ENCODE assay signal across 8 mouse cellular contexts in the genomic region with DNA sequence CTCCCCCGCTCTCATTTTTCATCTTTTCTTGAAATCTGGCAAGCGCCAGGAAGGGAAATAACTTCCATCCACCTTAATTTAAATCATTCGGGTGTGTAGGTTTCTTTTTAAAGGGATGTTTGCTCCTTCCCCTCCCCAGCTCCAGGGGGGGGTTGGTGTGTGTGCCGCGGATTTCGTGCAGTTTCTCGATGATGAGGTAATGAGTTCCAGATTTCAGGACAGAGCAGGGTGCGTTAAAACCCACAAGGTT. TPM values are rescaled to one million over a fixed set of nuclear protein-coding genes. Genes with fewer than 3 reads are reported as not detected.
DNase-seq lines count a peak whose midpoint lies in the region; ATAC-seq and TF ChIP-seq lines count a peak whose summit lies in the region.

No protein-coding gene starts in this region.

- peak overlapping the region; percentile 97 for H3K4me3 ChIP-seq in layer of hippocampus, adult 2 months
- H3K4me3 ChIP-seq in hindbrain, embryonic 11.5 days (ENCODE audit: low read depth, low read length): peak overlapping the region; percentile 78
- H3K4me3 ChIP-seq in midbrain, embryonic 13.5 days (replicated peaks): peak overlapping the region; percentile 70

- H3K4me2 ChIP-seq in hindbrain, embryonic 11.5 days (replicated peaks; ENCODE audit: low read depth, low read length): peak overlapping the region; percentile 91
- peak overlapping the region; percentile 94 for H3K4me2 ChIP-seq in midbrain, embryonic 13.5 days (replicated peaks)

- peak overlapping the region; percentile 78 for H3K9ac ChIP-seq in hindbrain, embryonic 11.5 days (ENCODE audit: low read depth, low read length)
- H3K9ac ChIP-seq in midbrain, embryonic 13.5 days (replicated peaks): peak overlapping the region; percentile 80

- intact Hi-C loops in gastrocnemius, postnatal 36 days (cut with DNase I): loop anchor here (2.0 to 5.0 kb wide), 2 partner anchors 18 to 503 kb away; no protein-coding TSS in a partner anchor

- no peak for DNase-seq in layer of hippocampus, adult 2 months (ENCODE audit: low spot score in 2 of 2)
- no peak for DNase-seq in layer of hippocampus, postnatal 36 days
- peak; percentile 71 for DNase-seq in brain, adult 2 months (ENCODE audit: low read depth, low spot score)
- DNase-seq in hindbrain, embryonic 11.5 days (ENCODE audit: low spot score): peak; percentile 77
- no peak for DNase-seq in layer of hippocampus, adult 11-12 months (ENCODE audit: low spot score)
- no peak for DNase-seq in gastrocnemius, postnatal 36 days
- no peak for DNase-seq in B cell, adult 2 months

- TF ChIP-seq CTCF in layer of hippocampus, adult 2 months (conservative IDR thresholded peaks at IDR 0.05): no peak

- ATAC-seq in hindbrain, embryonic 11.5 days (ENCODE audit: low FRiP score): no peak
- ATAC-seq in midbrain, embryonic 13.5 days: no peak

- H3K27ac ChIP-seq in layer of hippocampus, adult 2 months: peak overlapping the region; percentile 99
- peak overlapping the region; percentile 92 for H3K27ac ChIP-seq in hindbrain, embryonic 11.5 days (ENCODE audit: low read depth, low read length)
- peak overlapping the region; percentile 92 for H3K27ac ChIP-seq in midbrain, embryonic 13.5 days

- 0% methylated on average over 8 of the region's 8 CpGs for WGBS in hindbrain, embryonic 11.5 days
- WGBS in midbrain, embryonic 13.5 days: under 1% methylated on average over 8 of the region's 8 CpGs

- H3K27me3 ChIP-seq in hindbrain, embryonic 11.5 days (ENCODE audit: control insufficient read depth, insufficient read depth, low read length): peaks cover 8% of the 10 kb centered on the region
- H3K27me3 ChIP-seq in midbrain, embryonic 13.5 days: peaks cover 29% of the 10 kb centered on the region

- H3K9me3 ChIP-seq in hindbrain, embryonic 11.5 days (ENCODE audit: control insufficient read depth, low read length): no peaks in the 10 kb centered on the region
- no peaks in the 10 kb centered on the region for H3K9me3 ChIP-seq in midbrain, embryonic 13.5 days

- H3K36me3 ChIP-seq in hindbrain, embryonic 11.5 days (ENCODE audit: control insufficient read depth, insufficient read depth, low read length): no peaks in the 10 kb centered on the region
- no peaks in the 10 kb centered on the region for H3K36me3 ChIP-seq in midbrain, embryonic 13.5 days

- peaks cover 2% of the 10 kb centered on the region; the same call in 1 of the 2 replicates for H3K4me1 ChIP-seq in hindbrain, embryonic 11.5 days (replicated peaks; ENCODE audit: control insufficient read depth, insufficient read depth, low read length)
- peaks cover 57% of the 10 kb centered on the region for H3K4me1 ChIP-seq in midbrain, embryonic 13.5 days (replicated peaks)

RNA-seq across cellular contexts. Expression of gene Zfp36l1, which starts 2.0 kb away (rescaled TPM):
- total RNA-seq in layer of hippocampus, adult 2 months (2021): 10 to 100 TPM; 35.2 to 39.4 TPM
- total RNA-seq in layer of hippocampus, postnatal 36 days (2021): 10 to 100 TPM; 32.1 to 39.1 TPM
- 112 and 127 TPM in 2 replicates for polyA plus RNA-seq in hindbrain, embryonic 11.5 days (2014; fragmentation: Nextera tagmentation; extraction: Ambion mirVana)
- polyA plus RNA-seq in midbrain, embryonic 13.5 days (2015; fragmentation: Nextera tagmentation; extraction: Ambion mirVana): 51.7 and 60.1 TPM in 2 replicates
- 10 to 100 TPM; 25.0 to 29.8 TPM for total RNA-seq in gastrocnemius, postnatal 36 days (2021)

Comparison
In these comparisons a context has a peak if more than half of its experiments do, and no peak if none do; other contexts are left out.
1. DNase-seq: peak in brain, adult 2 months (single experiment) and hindbrain, embryonic 11.5 days (single experiment); none in layer of hippocampus, adult 2 months (0 of 2), layer of hippocampus, postnatal 36 days (0 of 2), layer of hippocampus, adult 11-12 months (single experiment), gastrocnemius, postnatal 36 days (0 of 2) and B cell, adult 2 months (0 of 2).
2. Peak in every context shown above with its lines, with median percentiles within 50 percentile points of each other: H3K27ac ChIP-seq and H3K4me3 ChIP-seq.